Comparison of ENCODE assay signal across 7 mouse cellular contexts in the genomic region with DNA sequence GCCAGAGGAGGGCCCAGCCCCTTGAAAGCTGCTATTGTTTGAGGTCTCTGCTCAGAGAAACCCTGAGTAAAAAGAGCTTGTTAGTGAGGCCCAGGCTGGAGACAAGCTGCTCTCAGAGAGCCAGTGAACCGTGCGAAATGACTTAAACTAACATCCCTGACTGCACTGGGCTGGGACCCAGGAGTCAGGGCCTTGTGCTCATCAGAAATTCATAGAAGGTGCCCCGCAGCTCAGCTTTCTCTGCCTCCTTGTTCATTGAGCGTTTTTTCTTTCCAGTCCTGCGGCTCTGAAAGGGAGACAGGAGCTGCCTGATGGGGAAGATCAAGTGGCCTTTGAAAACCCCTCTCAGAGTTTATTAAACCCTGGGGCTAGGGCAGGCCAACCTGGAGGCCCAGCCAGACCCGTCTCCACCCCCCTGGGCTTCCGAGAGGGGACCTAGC.
A peak's percentile ranks its signal among the peaks of the same experiment; 100 is the strongest.
DNase-seq lines count a peak whose midpoint lies in the region; ATAC-seq and TF ChIP-seq lines count a peak whose summit lies in the region.

No protein-coding gene starts in this region.

- H3K9me3 ChIP-seq in embryonic facial prominence, embryonic 10.5 days, result no peaks in the 10 kb centered on the region
- H3K9me3 ChIP-seq in hindbrain, postnatal 0 days (ENCODE audit: low read length), result no peaks in the 10 kb centered on the region

- no peaks in the 10 kb centered on the region for H3K36me3 ChIP-seq in embryonic facial prominence, embryonic 10.5 days (replicated peaks)
- no peaks in the 10 kb centered on the region for H3K36me3 ChIP-seq in hindbrain, postnatal 0 days (ENCODE audit: insufficient read depth, low read length)

- intact Hi-C loops in left cerebral cortex, postnatal 14 days (cut with DNase I), result loop anchor here (5.0 kb wide), 2 partner anchors 49 to 71 kb away; no protein-coding TSS in a partner anchor

- peaks cover 98% of the 10 kb centered on the region for H3K4me1 ChIP-seq in embryonic facial prominence, embryonic 10.5 days
- H3K4me1 ChIP-seq in hindbrain, postnatal 0 days (ENCODE audit: insufficient read depth, low read length), result 0 out of 2 replicates have a peak, but pooled peaks cover 9% of the 10 kb centered on the region

- no peak for TF ChIP-seq CTCF in hindbrain, postnatal 0 days (IDR thresholded peaks at IDR 0.05; ENCODE audit: low read depth)

- ATAC-seq in hindbrain, postnatal 0 days, result peak; percentile 90

- peak overlapping the region; percentile 85 for H3K27ac ChIP-seq in embryonic facial prominence, embryonic 10.5 days (replicated peaks)
- H3K27ac ChIP-seq in hindbrain, postnatal 0 days, result no peak overlapping the region

- H3K4me2 ChIP-seq in hindbrain, postnatal 0 days (ENCODE audit: low read depth, low read length), result no peak overlapping the region

- no peak overlapping the region for H3K9ac ChIP-seq in hindbrain, postnatal 0 days (replicated peaks; ENCODE audit: low read length)

- peaks cover 94% of the 10 kb centered on the region for H3K27me3 ChIP-seq in embryonic facial prominence, embryonic 10.5 days (replicated peaks; ENCODE audit: low read depth, poor library complexity, severe bottlenecking)
- peaks cover 36% of the 10 kb centered on the region for H3K27me3 ChIP-seq in hindbrain, postnatal 0 days (ENCODE audit: insufficient read depth, low read length)

- peak; percentile 59 to 62 for DNase-seq in cerebellum, adult 18-20 months
- peak; percentile 77 for DNase-seq in embryonic facial prominence, embryonic 10.5 days (ENCODE audit: low spot score)
- peak; percentile 92 for DNase-seq in hindbrain, postnatal 0 days (ENCODE audit: low spot score)
- peak; percentile 15 to 49 for DNase-seq in left cerebral cortex, postnatal 14 days (ENCODE audit: low spot score in 2 of 2)
- DNase-seq in right cerebral cortex, adult 2 months (ENCODE audit: low spot score in 2 of 2), result peak; percentile 8 to 50
- no peak for DNase-seq in adrenal gland, adult 2 months
- no peak for DNase-seq in thymus, postnatal 36 days

- H3K4me3 ChIP-seq in embryonic facial prominence, embryonic 10.5 days, result 0 out of 2 replicates have a peak overlapping the region, but pooled peaks have one; percentile 11
- no peak overlapping the region for H3K4me3 ChIP-seq in hindbrain, postnatal 0 days (ENCODE audit: low read length)

- WGBS in embryonic facial prominence, embryonic 10.5 days, result 7% methylated on average over 7 of the region's 7 CpGs
- 12% methylated on average over 7 of the region's 7 CpGs for WGBS in hindbrain, postnatal 0 days

Comparison
In these comparisons a context has a peak if more than half of its experiments do, and no peak if none do; other contexts are left out.
1. DNase-seq: peak in cerebellum, adult 18-20 months (2 of 2), embryonic facial prominence, embryonic 10.5 days (single experiment), hindbrain, postnatal 0 days (single experiment), left cerebral cortex, postnatal 14 days (2 of 2) and right cerebral cortex, adult 2 months (2 of 2); none in adrenal gland, adult 2 months (single experiment) and thymus, postnatal 36 days (0 of 2).